Mouse (Mus musculus) midbrain, embryonic 16.5 days (tissue): ENCODE data around the gene Svs5. TPM values are rescaled to one million over a fixed set of nuclear protein-coding genes. Genes with fewer than 3 reads are reported as not detected.

Source experiments
- ATAC-seq: fragments of 200-750 bp; cut with Nextera tagmentation; 2 replicates; pipeline ENCODE4 v1.8.0; 2017; ENCODE audit warnings: moderate TSS enrichment
- H3K27ac ChIP-seq: fragments of 300-500 bp; sonication (generic); 2 replicates; pipeline ENCODE4 v1.5.1; 2014; ENCODE audit warnings: mild to moderate bottlenecking, low read length, mixed read lengths
- H3K27me3 ChIP-seq: fragments of 300-500 bp; sonication (generic); 2 replicates; pipeline ENCODE4 v1.6.1; 2014; ENCODE audit warnings: low read depth, low read length, mixed read lengths; ENCODE audit not compliant: control insufficient read depth, insufficient read depth
- H3K36me3 ChIP-seq: fragments of 300-500 bp; sonication (generic); 2 replicates; pipeline ENCODE4 v1.6.1; 2014; ENCODE audit warnings: mild to moderate bottlenecking, low read length, moderate library complexity, mixed read lengths; ENCODE audit not compliant: control insufficient read depth, insufficient read depth
- H3K4me1 ChIP-seq: fragments of 300-500 bp; sonication (generic); 2 replicates; pipeline ENCODE4 v1.6.1; 2014; ENCODE audit warnings: mild to moderate bottlenecking, low read length, mixed read lengths; ENCODE audit not compliant: control insufficient read depth, insufficient read depth
- H3K4me2 ChIP-seq: fragments of 300-500 bp; sonication (generic); 2 replicates; pipeline ENCODE4 v1.6.1; 2014; ENCODE audit warnings: mild to moderate bottlenecking, low read length, mixed read lengths
- H3K4me3 ChIP-seq: fragments of 300-500 bp; sonication (generic); 2 replicates; pipeline ENCODE4 v1.5.1; 2014; ENCODE audit warnings: low read depth, mild to moderate bottlenecking, low read length, moderate library complexity, mixed read lengths
- H3K9ac ChIP-seq: fragments of 300-500 bp; sonication (generic); 2 replicates; pipeline ENCODE4 v1.6.1; 2014; ENCODE audit warnings: low read depth, low read length, mixed read lengths
- H3K9me3 ChIP-seq: fragments of 300-500 bp; sonication (generic); replicated peaks from 2 replicates; pipeline ENCODE4 v1.6.1; 2014; ENCODE audit warnings: mild to moderate bottlenecking, low read length, mixed read lengths; ENCODE audit not compliant: control insufficient read depth, poor library complexity, severe bottlenecking
- WGBS: fragments of 180-500 bp; shearing (Covaris S2); extraction: QIAGEN DNeasy Blood & Tissue Kit; methylation state at CpG from one replicate; pipeline ENCODE4 v1.1.7; 2014; 5-methylcytosine and 5-hydroxymethylcytosine counted together
- polyA plus RNA-seq: library from polyadenylated mRNA; unstranded; fragments of >200 nt; fragmentation: Nextera tagmentation; extraction: Ambion mirVana; gene quantifications from 2 replicates; pipeline ENCODE4 v1.2.1, GENCODE M21; 2015

The Svs5 gene
- polyA plus RNA-seq, 1 experiment from 2014 or later = not detected

DNA sequence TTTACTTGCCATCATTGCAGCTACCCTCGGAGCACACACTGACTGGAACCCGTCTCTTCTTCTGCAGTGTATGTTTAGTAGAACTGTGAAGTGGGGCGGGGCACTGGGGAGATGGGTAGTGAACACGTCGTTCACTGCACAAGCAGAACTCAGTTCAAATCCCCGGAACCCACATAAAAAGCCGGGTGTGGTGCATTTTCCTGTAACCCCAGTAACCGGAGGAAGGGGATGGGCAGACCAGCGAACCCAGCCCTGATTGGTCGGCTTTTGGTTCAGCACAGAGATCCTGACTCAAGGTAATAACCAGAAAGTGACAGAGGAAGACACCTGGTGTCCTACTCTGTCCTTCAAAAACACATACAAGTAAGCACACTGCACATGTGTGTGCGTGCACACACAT lies 20.8 kb downstream of the Svs5 start:
- Histone ChIP-seq H3K27ac (no peak overlapping the region), H3K9me3 (no peaks in the 10 kb centered on the region), H3K27me3 (no peaks in the 10 kb centered on the region), H3K36me3 (no peaks in the 10 kb centered on the region), H3K4me3 (no peak overlapping the region), H3K9ac (no peak overlapping the region), H3K4me2 (no peak overlapping the region), H3K4me1 (no peaks in the 10 kb centered on the region)
- WGBS = 86% methylated on average over 11 of the region's 11 CpGs
- ATAC-seq = no peak

DNA sequence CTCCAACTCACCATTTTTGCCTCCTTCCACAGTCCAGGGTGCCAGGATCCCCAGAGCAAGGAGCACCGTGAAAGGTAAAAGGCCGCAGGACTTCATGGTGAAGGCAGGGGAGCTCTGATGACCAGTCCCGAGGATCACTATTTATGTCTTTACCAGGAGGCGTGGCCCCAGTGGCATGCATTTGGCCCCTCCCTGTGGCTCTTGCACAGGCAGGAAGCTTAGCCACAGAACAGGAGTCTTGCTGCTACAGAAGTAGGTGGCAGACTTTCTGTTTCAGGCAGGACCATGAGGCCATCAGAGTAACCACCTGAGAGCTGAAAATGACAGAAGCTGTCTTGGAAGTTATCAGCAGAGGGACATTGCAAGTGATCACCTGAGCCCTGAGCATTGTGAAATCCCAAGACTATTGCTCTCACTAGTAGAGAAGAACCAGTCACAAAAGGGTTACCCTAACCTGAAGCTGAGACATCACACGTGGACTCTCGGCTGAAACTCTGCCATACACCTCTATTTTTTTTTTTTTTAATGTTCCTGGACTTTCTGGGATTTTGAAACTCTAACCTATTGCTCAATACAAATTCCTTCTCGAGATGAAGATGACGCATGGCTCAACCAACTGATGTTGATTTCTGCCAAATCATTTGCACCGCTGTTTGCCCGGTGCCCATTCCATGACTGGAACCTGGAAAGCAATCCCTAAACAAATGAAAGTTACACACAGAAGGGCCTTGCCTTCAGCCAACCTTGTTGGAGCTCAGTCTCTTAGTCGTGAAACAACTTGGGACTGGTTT lies 23.8 kb downstream of the Svs5 start:
- no peak overlapping the region for H3K9ac ChIP-seq
- no peak overlapping the region for H3K4me2 ChIP-seq
- no peak overlapping the region for H3K27ac ChIP-seq
- WGBS = 77% methylated on average over 11 of the region's 11 CpGs
- no peaks in the 10 kb centered on the region for H3K9me3 ChIP-seq
- no peaks in the 10 kb centered on the region for H3K27me3 ChIP-seq
- H3K36me3 ChIP-seq = no peaks in the 10 kb centered on the region
- ATAC-seq = no peak
- H3K4me3 ChIP-seq = no peak overlapping the region
- H3K4me1 ChIP-seq = no peaks in the 10 kb centered on the region; the same call in 1 of the 2 replicates

DNA sequence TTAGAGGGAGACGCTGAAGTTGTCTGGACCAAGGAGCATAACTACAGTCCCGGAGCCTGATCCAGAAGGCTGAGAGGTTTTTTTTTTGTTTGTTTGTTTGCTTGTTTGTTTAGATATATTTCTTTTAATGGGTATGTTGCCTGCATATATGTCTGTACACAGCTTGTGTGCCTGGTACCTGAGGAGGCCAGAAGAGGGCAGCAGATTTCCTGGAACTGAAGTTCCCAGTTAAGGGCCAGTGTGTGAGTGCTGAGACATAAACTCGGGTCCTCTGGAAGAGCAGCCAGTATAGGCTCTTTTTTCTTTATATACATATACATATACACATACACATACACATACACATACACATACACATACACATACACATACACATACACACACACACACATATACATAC lies 25.8 kb downstream of the Svs5 start:
- no peak overlapping the region for H3K4me3 ChIP-seq
- H3K9ac ChIP-seq = no peak overlapping the region
- 83% methylated on average over 3 of the region's 3 CpGs for WGBS
- H3K27ac ChIP-seq = no peak overlapping the region
- H3K9me3 ChIP-seq = no peaks in the 10 kb centered on the region
- ATAC-seq = no peak
- no peaks in the 10 kb centered on the region for H3K36me3 ChIP-seq
- no peaks in the 10 kb centered on the region for H3K27me3 ChIP-seq
- no peaks in the 10 kb centered on the region; the same call in 1 of the 2 replicates for H3K4me1 ChIP-seq
- no peak overlapping the region for H3K4me2 ChIP-seq

DNA sequence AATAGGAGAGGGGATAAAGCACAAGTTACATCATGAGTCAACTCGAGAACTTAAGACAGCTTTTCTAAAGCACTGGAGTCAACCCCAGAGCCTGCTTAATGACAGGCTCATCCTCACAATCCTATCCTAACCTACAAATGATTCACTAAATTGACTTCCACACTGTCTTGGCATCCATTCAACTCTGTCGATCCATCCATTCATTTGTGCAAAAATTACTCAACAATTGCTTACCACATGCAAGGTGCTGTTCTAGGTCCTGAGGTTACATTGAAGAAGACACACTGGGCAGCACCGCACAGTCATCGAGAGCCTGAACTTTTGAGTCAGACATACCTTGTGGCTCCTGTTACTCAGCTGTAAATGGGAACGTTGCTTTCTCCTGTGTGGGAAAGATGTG lies 26.5 kb downstream of the Svs5 start:
- WGBS = 88% methylated on average over 5 of the region's 5 CpGs
- no peak overlapping the region for H3K27ac ChIP-seq
- ATAC-seq = no peak
- H3K4me1 ChIP-seq = no peaks in the 10 kb centered on the region; the same call in 1 of the 2 replicates
- H3K9ac ChIP-seq = no peak overlapping the region
- no peak overlapping the region for H3K4me3 ChIP-seq
- no peaks in the 10 kb centered on the region for H3K36me3 ChIP-seq
- no peaks in the 10 kb centered on the region for H3K9me3 ChIP-seq
- no peak overlapping the region for H3K4me2 ChIP-seq
- H3K27me3 ChIP-seq = no peaks in the 10 kb centered on the region

DNA sequence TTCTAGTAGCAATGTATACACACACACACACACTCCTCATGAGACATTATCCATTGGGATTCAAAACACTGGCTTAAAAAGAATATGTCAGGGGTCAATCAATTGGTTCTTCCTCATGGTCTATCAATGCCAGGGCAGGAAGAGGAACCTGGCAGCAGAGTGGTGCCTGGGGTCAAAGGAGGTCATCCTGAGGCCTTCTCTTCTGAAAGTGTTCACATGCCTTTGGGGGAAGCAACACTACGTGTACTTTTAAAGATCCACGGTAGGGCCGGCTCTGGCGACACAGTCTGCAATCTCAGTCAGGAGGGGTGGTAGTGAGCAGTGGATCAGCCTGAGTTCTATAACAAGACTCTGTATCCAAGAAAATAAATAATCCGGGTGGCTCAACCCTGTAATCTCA lies 27.1 kb downstream of the Svs5 start:
- H3K36me3 ChIP-seq = no peaks in the 10 kb centered on the region
- H3K27ac ChIP-seq = no peak overlapping the region
- no peak overlapping the region for H3K9ac ChIP-seq
- H3K9me3 ChIP-seq = no peaks in the 10 kb centered on the region
- WGBS = 80% methylated on average over 5 of the region's 5 CpGs
- H3K4me2 ChIP-seq = no peak overlapping the region
- no peaks in the 10 kb centered on the region; the same call in 1 of the 2 replicates for H3K4me1 ChIP-seq
- H3K4me3 ChIP-seq = no peak overlapping the region
- ATAC-seq = no peak
- no peaks in the 10 kb centered on the region for H3K27me3 ChIP-seq

DNA sequence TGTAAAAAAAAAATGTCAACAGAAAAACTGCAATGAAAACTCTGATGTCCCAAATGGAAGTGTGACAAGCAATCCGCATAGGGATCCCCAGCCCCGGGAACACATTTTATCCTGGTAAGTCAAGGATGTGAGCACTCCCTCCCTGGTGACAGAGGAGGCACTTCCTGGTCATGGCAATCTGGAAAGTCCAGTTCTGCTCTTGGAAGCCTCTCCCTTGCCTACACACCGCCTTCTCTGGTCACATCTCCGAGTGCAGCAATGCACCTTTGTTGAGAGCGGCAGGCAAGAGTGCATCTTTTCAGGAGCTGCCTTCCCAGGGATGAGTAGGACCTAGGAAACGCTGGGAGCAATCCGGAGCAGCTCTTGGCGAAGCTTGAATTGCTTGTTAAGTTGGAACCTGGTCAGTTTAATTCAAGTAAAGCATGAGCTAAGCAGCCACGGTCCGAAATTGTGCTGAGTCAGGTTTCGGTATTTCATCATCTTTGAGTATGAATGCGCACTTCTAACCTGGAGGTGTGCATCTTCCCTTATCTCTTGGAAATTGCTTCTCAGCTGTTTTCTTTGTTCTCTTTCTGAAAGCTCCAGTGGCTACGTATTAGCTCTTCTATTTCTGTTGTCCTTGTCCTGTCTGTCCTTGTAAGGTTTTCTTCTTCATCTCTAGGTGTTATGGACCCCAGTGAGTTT lies 28.6 kb downstream of the Svs5 start:
- 31% methylated on average over 13 of the region's 13 CpGs for WGBS
- no peaks in the 10 kb centered on the region for H3K9me3 ChIP-seq
- ATAC-seq = no peak

DNA sequence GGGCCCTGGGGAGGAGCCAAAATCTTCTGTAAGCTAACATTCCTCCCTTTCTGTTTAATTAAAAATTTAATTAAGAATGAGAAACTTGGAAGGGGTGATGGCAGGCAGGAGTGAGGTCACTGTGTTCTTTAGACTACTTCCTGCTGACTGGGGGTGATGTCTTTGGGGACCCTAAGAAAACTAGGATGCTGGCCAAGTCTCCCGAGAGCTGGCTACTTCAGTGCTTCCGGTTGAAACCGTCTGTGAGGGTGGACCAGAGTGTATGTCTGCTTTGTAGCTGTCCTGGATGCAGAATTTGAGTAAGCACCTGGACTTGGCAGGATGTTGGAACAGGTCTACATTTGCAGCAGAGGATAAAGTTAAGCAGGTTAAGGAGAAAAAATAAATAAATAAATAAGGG lies 34.4 kb downstream of the Svs5 start:
- H3K27me3 ChIP-seq = no peaks in the 10 kb centered on the region
- no peaks in the 10 kb centered on the region for H3K36me3 ChIP-seq
- H3K4me2 ChIP-seq = no peak overlapping the region
- WGBS = 74% methylated on average over 3 of the region's 3 CpGs
- no peak overlapping the region for H3K4me3 ChIP-seq
- no peak overlapping the region for H3K9ac ChIP-seq
- no peak overlapping the region for H3K27ac ChIP-seq
- no peaks in the 10 kb centered on the region for H3K4me1 ChIP-seq
- no peak for ATAC-seq
- no peaks in the 10 kb centered on the region for H3K9me3 ChIP-seq

More for the DNA sequence above, 28.6 kb downstream of the Svs5 start:
- Histone ChIP-seq H3K9ac (no peak overlapping the region), H3K27ac (no peak overlapping the region), H3K4me1 (no peaks in the 10 kb centered on the region; the same call in 1 of the 2 replicates), H3K27me3 (no peaks in the 10 kb centered on the region), H3K36me3 (no peaks in the 10 kb centered on the region), H3K4me2 (no peak overlapping the region; the same call in 1 of the 2 replicates), H3K4me3 (no peak overlapping the region)

DNA sequence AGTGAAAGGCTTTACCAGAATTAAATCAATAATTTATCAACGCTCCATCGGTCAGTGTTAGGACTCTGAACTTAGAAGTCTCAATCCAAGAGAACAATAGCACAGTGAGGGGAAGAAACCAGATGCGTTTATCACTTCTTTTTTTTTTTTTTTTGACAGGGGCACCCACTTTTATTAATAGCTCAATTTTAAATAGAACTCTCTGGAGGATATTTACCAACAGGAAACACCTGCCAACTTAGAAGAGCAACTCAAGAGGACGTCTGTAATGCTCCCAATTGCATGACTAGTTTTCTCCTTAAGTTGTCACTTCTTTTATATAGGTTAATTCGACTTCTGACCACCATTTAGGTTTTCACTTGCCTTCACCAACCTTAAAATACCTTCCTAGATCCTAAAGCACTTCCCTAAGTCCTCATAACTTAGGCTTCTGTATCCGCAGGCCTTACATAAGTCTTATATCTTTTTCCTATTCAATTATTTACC lies 36.1 kb downstream of the Svs5 start:
- no peak overlapping the region for H3K9ac ChIP-seq
- no peak overlapping the region for H3K27ac ChIP-seq
- H3K4me1 ChIP-seq = no peaks in the 10 kb centered on the region
- H3K9me3 ChIP-seq = no peaks in the 10 kb centered on the region
- H3K4me2 ChIP-seq = no peak overlapping the region
- no peaks in the 10 kb centered on the region for H3K36me3 ChIP-seq
- H3K27me3 ChIP-seq = no peaks in the 10 kb centered on the region
- WGBS = 80% methylated on average over 6 of the region's 6 CpGs
- no peak for ATAC-seq
- H3K4me3 ChIP-seq = no peak overlapping the region

DNA sequence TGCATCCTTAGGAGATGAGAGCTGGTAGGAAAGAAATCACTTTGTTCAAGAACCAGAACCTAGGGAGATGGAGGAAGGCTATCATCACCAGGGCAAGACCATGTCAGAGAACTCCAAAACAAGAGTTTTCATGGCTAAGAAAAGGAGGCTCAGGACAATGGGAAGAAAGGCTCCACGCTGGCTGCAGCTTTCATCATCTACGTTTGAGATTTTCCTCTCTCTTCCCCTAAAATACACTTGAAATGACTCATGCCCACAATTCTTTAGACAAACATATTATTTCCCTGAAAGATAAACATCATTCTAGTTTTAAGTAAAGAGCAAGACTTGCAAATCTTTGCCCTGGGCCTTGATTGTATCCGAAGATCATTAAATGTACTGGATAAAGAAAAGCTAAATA lies 38.8 kb downstream of the Svs5 start:
- no peaks in the 10 kb centered on the region for H3K36me3 ChIP-seq
- H3K27me3 ChIP-seq = no peaks in the 10 kb centered on the region
- H3K4me1 ChIP-seq = no peaks in the 10 kb centered on the region
- H3K9me3 ChIP-seq = no peaks in the 10 kb centered on the region
- H3K4me3 ChIP-seq = no peak overlapping the region
- no peak overlapping the region for H3K9ac ChIP-seq
- H3K4me2 ChIP-seq = no peak overlapping the region
- H3K27ac ChIP-seq = no peak overlapping the region
- 83% methylated on average over 3 of the region's 3 CpGs for WGBS
- ATAC-seq = no peak
